Mouse (Mus musculus): ENCODE results near the gene Plekhh2.

- TF ChIP-seq CTCF (conservative IDR thresholded peaks at IDR 0.05 in 1 of 2, IDR thresholded peaks at IDR 0.05 in 1 of 2; ENCODE audit: low read depth in 2 of 2, low read length in 2 of 2) (no peak), NRF1 (IDR thresholded peaks at IDR 0.05; ENCODE audit: low read depth, low read length) (no peak), EP300 (IDR thresholded peaks at IDR 0.05; ENCODE audit: low read length) (no peak), JUND (conservative IDR thresholded peaks at IDR 0.05; ENCODE audit: low read depth, low read length) (no peak)
These were observed 2.5 kb upstream of the Plekhh2 start for GRCm38 (mm10) chr17:84509176-84509575.
